Mouse (Mus musculus): ENCODE measurements around the gene Lmntd2. TPM values are rescaled to one million over a fixed set of nuclear protein-coding genes. Genes with fewer than 3 reads are reported as not detected.

The Lmntd2 gene
- polyA plus RNA-seq, 1 experiment, result 0.05 TPM

- Histone ChIP-seq H3ac (ENCODE audit: control insufficient read depth, insufficient read length, low read depth) (no peak overlapping the region), H3K36me3 (ENCODE audit: control insufficient read depth, insufficient read depth) (no peaks in the 10 kb centered on the region), H3K79me3 (ENCODE audit: low read depth) (no peaks in the 10 kb centered on the region), H3K4me3 (ENCODE audit: insufficient read depth, poor library complexity, severe bottlenecking) (no peak overlapping the region), H3K27me3 (ENCODE audit: control insufficient read depth, insufficient read depth, insufficient read length) (no peaks in the 10 kb centered on the region), H3K79me2 (ENCODE audit: control insufficient read depth, insufficient read depth) (no peaks in the 10 kb centered on the region)
- TF ChIP-seq USF1 (IDR thresholded peaks at IDR 0.05; ENCODE audit: low read depth), result no peak
- TF ChIP-seq CEBPB (IDR thresholded peaks at IDR 0.05; ENCODE audit: low read depth), result no peak
- no peak for TF ChIP-seq MYOD1 (IDR thresholded peaks at IDR 0.05; ENCODE audit: control insufficient read depth, insufficient read length, low read depth)
Measured at GRCm38 (mm10) chr7:141219558-141220099, 5.7 kb upstream of the Lmntd2 start.

GRCm38 (mm10) chr7:141218557-141219133, 4.8 kb upstream of the Lmntd2 start:
- Histone ChIP-seq H3K79me3 (ENCODE audit: low read depth) (no peaks in the 10 kb centered on the region), H3K36me3 (ENCODE audit: control insufficient read depth, insufficient read depth) (no peaks in the 10 kb centered on the region), H3K27me3 (ENCODE audit: control insufficient read depth, insufficient read depth, insufficient read length) (peaks cover 4% of the 10 kb centered on the region), H3K79me2 (ENCODE audit: control insufficient read depth, insufficient read depth) (no peaks in the 10 kb centered on the region), H3ac (ENCODE audit: control insufficient read depth, insufficient read length, low read depth) (no peak overlapping the region), H3K4me3 (ENCODE audit: insufficient read depth, poor library complexity, severe bottlenecking) (no peak overlapping the region)
- TF ChIP-seq USF1 (IDR thresholded peaks at IDR 0.05; ENCODE audit: low read depth), result no peak
- TF ChIP-seq CEBPB (IDR thresholded peaks at IDR 0.05; ENCODE audit: low read depth), result no peak
- no peak for TF ChIP-seq FOSL1 (IDR thresholded peaks at IDR 0.05; ENCODE audit: insufficient read depth, low read length, poor library complexity, severe bottlenecking)
- TF ChIP-seq MAX (IDR thresholded peaks at IDR 0.05), result no peak
- TF ChIP-seq CTCF (IDR thresholded peaks at IDR 0.05; ENCODE audit: control insufficient read depth, insufficient read depth, insufficient read length), result no peak
- TF ChIP-seq MYOD1 (IDR thresholded peaks at IDR 0.05; ENCODE audit: control insufficient read depth, insufficient read length, low read depth), result no peak
- TF ChIP-seq MYOG (IDR thresholded peaks at IDR 0.05; ENCODE audit: control insufficient read depth, extremely low read depth, insufficient read length), result no peak

- Histone ChIP-seq H3K36me3 (ENCODE audit: control insufficient read depth, insufficient read depth) (no peaks in the 10 kb centered on the region), H3ac (ENCODE audit: control insufficient read depth, insufficient read length, low read depth) (no peak overlapping the region), H3K79me3 (ENCODE audit: low read depth) (no peaks in the 10 kb centered on the region), H3K4me3 (ENCODE audit: insufficient read depth, poor library complexity, severe bottlenecking) (no peak overlapping the region), H3K79me2 (ENCODE audit: control insufficient read depth, insufficient read depth) (no peaks in the 10 kb centered on the region), H3K27me3 (ENCODE audit: control insufficient read depth, insufficient read depth, insufficient read length) (peaks cover 9% of the 10 kb centered on the region)
- TF ChIP-seq MAX (IDR thresholded peaks at IDR 0.05) (no peak), MYOD1 (IDR thresholded peaks at IDR 0.05; ENCODE audit: control insufficient read depth, insufficient read length, low read depth) (no peak), MYOG (IDR thresholded peaks at IDR 0.05; ENCODE audit: control insufficient read depth, extremely low read depth, insufficient read length) (no peak), USF1 (IDR thresholded peaks at IDR 0.05; ENCODE audit: low read depth) (no peak), CTCF (IDR thresholded peaks at IDR 0.05; ENCODE audit: control insufficient read depth, insufficient read depth, insufficient read length) (no peak), CEBPB (IDR thresholded peaks at IDR 0.05; ENCODE audit: low read depth) (no peak), FOSL1 (IDR thresholded peaks at IDR 0.05; ENCODE audit: insufficient read depth, low read length, poor library complexity, severe bottlenecking) (no peak)
Measured at GRCm38 (mm10) chr7:141218141-141218540, 4.3 kb upstream of the Lmntd2 start.

GRCm38 (mm10) chr7:141217343-141218013, 3.6 kb upstream of the Lmntd2 start:
- no peaks in the 10 kb centered on the region for H3K79me2 ChIP-seq (ENCODE audit: control insufficient read depth, insufficient read depth)
- H3K36me3 ChIP-seq (ENCODE audit: control insufficient read depth, insufficient read depth), result no peaks in the 10 kb centered on the region
- H3K79me3 ChIP-seq (ENCODE audit: low read depth), result no peaks in the 10 kb centered on the region
- no peak for TF ChIP-seq CTCF (IDR thresholded peaks at IDR 0.05; ENCODE audit: control insufficient read depth, insufficient read depth, insufficient read length)
- H3K4me3 ChIP-seq (ENCODE audit: insufficient read depth, poor library complexity, severe bottlenecking), result no peak overlapping the region
- H3ac ChIP-seq (ENCODE audit: control insufficient read depth, insufficient read length, low read depth), result no peak overlapping the region
- H3K27me3 ChIP-seq (ENCODE audit: control insufficient read depth, insufficient read depth, insufficient read length), result peaks cover 16% of the 10 kb centered on the region

GRCm38 (mm10) chr7:141216894-141217293, 3.0 kb upstream of the Lmntd2 start:
- no peak overlapping the region for H3ac ChIP-seq (ENCODE audit: control insufficient read depth, insufficient read length, low read depth)
- no peak overlapping the region for H3K4me3 ChIP-seq (ENCODE audit: insufficient read depth, poor library complexity, severe bottlenecking)
- H3K79me3 ChIP-seq (ENCODE audit: low read depth), result no peaks in the 10 kb centered on the region
- H3K79me2 ChIP-seq (ENCODE audit: control insufficient read depth, insufficient read depth), result no peaks in the 10 kb centered on the region
- TF ChIP-seq CTCF (IDR thresholded peaks at IDR 0.05; ENCODE audit: control insufficient read depth, insufficient read depth, insufficient read length), result no peak
- H3K27me3 ChIP-seq (ENCODE audit: control insufficient read depth, insufficient read depth, insufficient read length), result peaks cover 21% of the 10 kb centered on the region
- H3K36me3 ChIP-seq (ENCODE audit: control insufficient read depth, insufficient read depth), result no peaks in the 10 kb centered on the region

GRCm38 (mm10) chr7:141215880-141216733, 2.2 kb upstream of the Lmntd2 start:
- TF ChIP-seq FOSL1 (IDR thresholded peaks at IDR 0.05; ENCODE audit: insufficient read depth, low read length, poor library complexity, severe bottlenecking), result no peak
- no peak for TF ChIP-seq MYOD1 (IDR thresholded peaks at IDR 0.05; ENCODE audit: control insufficient read depth, insufficient read length, low read depth)
- TF ChIP-seq MYOG (IDR thresholded peaks at IDR 0.05; ENCODE audit: control insufficient read depth, extremely low read depth, insufficient read length), result no peak
- TF ChIP-seq CTCF (IDR thresholded peaks at IDR 0.05; ENCODE audit: control insufficient read depth, insufficient read depth, insufficient read length), result no peak
- TF ChIP-seq USF1 (IDR thresholded peaks at IDR 0.05; ENCODE audit: low read depth), result no peak
- TF ChIP-seq CEBPB (IDR thresholded peaks at IDR 0.05; ENCODE audit: low read depth), result no peak
- TF ChIP-seq MAX (IDR thresholded peaks at IDR 0.05), result no peak
- peak overlapping the region; percentile 34 for H3K4me3 ChIP-seq (ENCODE audit: insufficient read depth, poor library complexity, severe bottlenecking)
- H3ac ChIP-seq (ENCODE audit: control insufficient read depth, insufficient read length, low read depth), result peak overlapping the region; percentile 69
- no peaks in the 10 kb centered on the region for H3K79me3 ChIP-seq (ENCODE audit: low read depth)
- no peaks in the 10 kb centered on the region for H3K36me3 ChIP-seq (ENCODE audit: control insufficient read depth, insufficient read depth)
- H3K79me2 ChIP-seq (ENCODE audit: control insufficient read depth, insufficient read depth), result no peaks in the 10 kb centered on the region
- H3K27me3 ChIP-seq (ENCODE audit: control insufficient read depth, insufficient read depth, insufficient read length), result peaks cover 29% of the 10 kb centered on the region

All from C2C12 (cell line).